Mouse (Mus musculus) embryonic facial prominence, embryonic 14.5 days (tissue): ENCODE results near the gene Asna1. TPM values are rescaled to one million over a fixed set of nuclear protein-coding genes. Genes with fewer than 3 reads are reported as not detected.

Experiments used
- ATAC-seq: fragments of 200-750 bp; cut with Nextera tagmentation; 2 replicates; pipeline ENCODE4 v1.8.0; 2017; ENCODE audit warnings: low read depth, moderate number of reproducible peaks, moderate TSS enrichment
- DNase-seq: peaks from one replicate; pipeline ENCODE4 v3.0.0-alpha.2; 2015; ENCODE audit warnings: low spot score
- H3K27ac ChIP-seq: fragments of 300-500 bp; sonication (generic); replicated peaks from 2 replicates; pipeline ENCODE4 v1.5.1; 2014; ENCODE audit warnings: low read depth, mild to moderate bottlenecking, low read length, moderate library complexity
- H3K27me3 ChIP-seq: fragments of 300-500 bp; sonication (generic); replicated peaks from 2 replicates; pipeline ENCODE4 v1.6.1; 2014; ENCODE audit warnings: low read length; ENCODE audit not compliant: control insufficient read depth, insufficient read depth
- H3K36me3 ChIP-seq: fragments of 300-500 bp; sonication (generic); 2 replicates; pipeline ENCODE4 v1.6.1; 2014; ENCODE audit warnings: low read length, mixed read lengths; ENCODE audit not compliant: control insufficient read depth, insufficient read depth
- H3K4me1 ChIP-seq: fragments of 300-500 bp; sonication (generic); 2 replicates; pipeline ENCODE4 v1.6.1; 2014; ENCODE audit warnings: antibody characterized with exemption, low read length; ENCODE audit not compliant: control insufficient read depth, insufficient read depth
- H3K4me2 ChIP-seq: fragments of 300-500 bp; sonication (generic); 2 replicates; pipeline ENCODE4 v1.6.1; 2014; ENCODE audit warnings: low read depth, mild to moderate bottlenecking, low read length, moderate library complexity, mixed read lengths
- H3K4me3 ChIP-seq: fragments of 300-500 bp; sonication (generic); 2 replicates; pipeline ENCODE4 v1.5.1; 2014; ENCODE audit warnings: low read depth, mild to moderate bottlenecking, low read length
- H3K9ac ChIP-seq: fragments of 300-500 bp; sonication (generic); 2 replicates; pipeline ENCODE4 v1.6.1; 2014; ENCODE audit warnings: low read depth, mild to moderate bottlenecking, low read length, moderate library complexity, mixed read lengths
- H3K9me3 ChIP-seq: fragments of 300-500 bp; sonication (generic); 2 replicates; pipeline ENCODE4 v1.6.1; 2016; ENCODE audit warnings: low read length; ENCODE audit not compliant: control insufficient read depth
- WGBS: fragments of 180-500 bp; shearing (Covaris S2); extraction: QIAGEN DNeasy Blood & Tissue Kit; methylation state at CpG from one replicate; pipeline ENCODE4 v1.1.7; 2014; 5-methylcytosine and 5-hydroxymethylcytosine counted together
- polyA plus RNA-seq: library from polyadenylated mRNA; unstranded; fragments of >200 nt; fragmentation: Nextera tagmentation; extraction: Ambion mirVana; gene quantifications from 2 replicates; pipeline ENCODE4 v1.2.1, GENCODE M21; 2014

Gene Asna1
- polyA plus RNA-seq, 1 experiment from 2014 or later = 97.3 TPM

DNA sequence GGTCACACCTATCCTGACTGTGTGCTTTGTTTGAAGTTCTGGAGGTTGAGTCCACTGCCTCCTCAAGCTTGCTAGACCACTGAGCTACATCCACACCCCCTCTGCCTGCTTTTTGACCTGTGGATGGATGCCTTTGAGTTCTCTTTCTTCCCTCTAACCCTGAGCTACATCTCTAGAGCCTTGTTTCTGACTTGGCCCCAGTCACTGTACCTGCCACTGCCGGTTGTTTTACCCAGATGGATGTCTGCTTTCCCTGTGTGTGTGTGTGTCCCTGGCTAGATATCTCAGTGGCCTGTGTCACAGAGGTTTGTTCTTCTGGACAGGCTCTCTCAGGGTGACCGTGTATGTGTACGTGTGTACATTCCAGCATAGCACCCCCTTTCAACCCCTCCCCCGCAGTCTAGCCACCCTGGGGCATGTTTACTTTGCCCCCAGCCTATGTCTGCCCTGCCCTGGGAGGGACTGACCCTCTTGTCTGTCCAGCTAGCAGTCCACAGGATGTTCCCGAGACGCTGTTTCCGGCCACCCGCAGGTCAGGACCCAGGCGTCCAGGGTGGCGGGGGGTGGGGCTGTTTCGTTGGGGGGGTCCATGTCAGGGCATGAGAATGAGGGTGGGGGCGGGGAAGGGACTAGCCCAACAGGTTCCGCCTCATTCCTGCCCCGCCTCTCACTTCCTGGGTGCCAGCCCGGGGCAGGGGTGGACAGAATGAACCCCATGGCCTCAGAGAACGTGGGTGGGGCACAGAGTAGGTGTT lies 40.6 kb downstream of the Asna1 start:
- H3K9ac ChIP-seq = peak overlapping the region; percentile 45; the same call in 1 of the 2 replicates

DNA sequence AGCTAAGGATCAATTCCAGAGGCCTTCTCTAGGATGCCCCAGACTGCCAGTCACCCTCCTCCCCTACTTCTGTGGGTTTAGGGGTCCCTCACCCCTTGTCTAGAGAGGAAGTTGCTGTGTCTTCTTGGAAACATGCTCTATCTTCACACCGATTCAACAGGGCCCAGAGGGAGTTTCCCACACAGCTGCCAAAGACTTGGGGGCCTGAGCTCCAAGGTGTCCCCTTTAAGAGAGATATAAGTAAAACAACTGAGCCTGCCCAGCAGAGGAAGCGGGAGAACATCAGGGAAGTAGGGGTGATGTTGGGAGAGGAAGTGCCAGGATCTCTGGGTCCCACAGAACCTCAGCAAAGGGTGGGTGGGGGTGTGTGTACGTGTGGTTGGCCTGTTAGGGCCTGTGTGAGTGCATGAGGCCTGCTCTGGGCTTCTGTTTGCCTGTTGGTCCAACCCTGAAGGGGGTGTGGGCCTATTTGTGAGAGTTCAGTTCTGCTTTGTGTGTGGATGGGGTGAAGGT lies 42.5 kb downstream of the Asna1 start:
- H3K27ac ChIP-seq = peak overlapping the region; percentile 58

More for the DNA sequence above, 40.6 kb downstream of the Asna1 start:
- ATAC-seq = no peak
- Histone ChIP-seq H3K4me1 (peaks cover 37% of the 10 kb centered on the region), H3K4me2 (peak overlapping the region; percentile 98), H3K4me3 (peak overlapping the region; percentile 55; the same call in 1 of the 2 replicates), H3K36me3 (no peaks in the 10 kb centered on the region), H3K27me3 (no peaks in the 10 kb centered on the region; the same call in 1 of the 2 replicates), H3K27ac (peak overlapping the region; percentile 69), H3K9me3 (no peaks in the 10 kb centered on the region)
- WGBS = 5% methylated on average over 15 of the region's 16 CpGs
- DNase-seq = no peak

DNA sequence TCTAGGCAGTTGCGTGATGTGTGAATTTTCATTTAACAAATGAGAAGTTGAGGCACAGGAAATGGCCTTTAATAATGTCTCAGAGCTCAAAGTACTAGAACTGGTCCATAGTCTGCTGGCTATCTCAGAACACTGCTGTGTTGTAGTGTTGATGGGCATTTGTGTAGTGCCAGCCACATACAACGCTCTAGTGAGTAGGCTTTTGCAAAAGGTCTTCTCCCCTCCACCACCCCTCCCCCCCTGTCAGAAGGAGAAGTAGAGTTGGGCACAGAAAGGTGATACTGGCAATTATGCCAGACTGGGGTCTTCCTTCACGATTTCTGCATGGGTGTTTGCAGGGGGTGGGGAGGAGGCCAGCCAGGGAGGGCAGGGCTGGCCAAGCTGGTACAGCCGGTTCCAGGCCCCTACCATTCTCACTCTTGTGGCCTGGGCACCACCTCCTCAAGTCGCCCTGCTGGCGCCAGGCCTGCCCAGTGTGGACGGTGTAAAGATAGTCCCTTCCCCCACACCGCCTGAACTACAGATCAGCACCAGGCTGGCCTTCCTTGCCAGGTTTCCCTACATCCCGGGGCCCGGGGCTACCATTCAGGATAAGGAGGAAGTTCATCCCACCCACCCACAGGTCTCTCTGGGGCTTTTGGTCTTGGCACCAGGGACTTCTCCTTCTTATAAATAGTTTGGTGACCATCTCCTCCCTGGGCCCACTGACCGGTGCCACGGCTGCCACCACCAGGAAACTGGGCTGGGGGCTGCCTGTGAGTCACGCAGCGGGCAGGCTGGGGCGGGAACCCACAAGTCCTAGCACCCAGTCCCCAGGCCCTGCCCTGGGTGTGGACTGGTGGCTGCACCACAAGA lies 43.2 kb downstream of the Asna1 start:
- Histone ChIP-seq H3K27me3 (peaks cover 15% of the 10 kb centered on the region), H3K4me1 (peaks cover 47% of the 10 kb centered on the region), H3K4me3 (no peak overlapping the region), H3K9ac (0 out of 2 replicates have a peak overlapping the region, but pooled peaks have one; percentile 5), H3K9me3 (no peaks in the 10 kb centered on the region), H3K36me3 (no peaks in the 10 kb centered on the region), H3K4me2 (no peak overlapping the region; the same call in 1 of the 2 replicates), H3K27ac (peak overlapping the region; percentile 61)
- ATAC-seq (peak; percentile 24; the same call in 1 of the 2 replicates), DNase-seq (no peak)
- WGBS = 66% methylated on average over 15 of the region's 15 CpGs

More for the DNA sequence above, 42.5 kb downstream of the Asna1 start:
- H3K4me3 ChIP-seq = no peak overlapping the region
- no peak overlapping the region for H3K4me2 ChIP-seq
- peaks cover 43% of the 10 kb centered on the region for H3K4me1 ChIP-seq
- no peaks in the 10 kb centered on the region for H3K36me3 ChIP-seq
- peaks cover 9% of the 10 kb centered on the region for H3K27me3 ChIP-seq
- 52% methylated on average over 3 of the region's 3 CpGs for WGBS
- DNase-seq (no peak), ATAC-seq (no peak)
- 0 out of 2 replicates have a peak overlapping the region, but pooled peaks have one; percentile 5 for H3K9ac ChIP-seq
- H3K9me3 ChIP-seq = no peaks in the 10 kb centered on the region

DNA sequence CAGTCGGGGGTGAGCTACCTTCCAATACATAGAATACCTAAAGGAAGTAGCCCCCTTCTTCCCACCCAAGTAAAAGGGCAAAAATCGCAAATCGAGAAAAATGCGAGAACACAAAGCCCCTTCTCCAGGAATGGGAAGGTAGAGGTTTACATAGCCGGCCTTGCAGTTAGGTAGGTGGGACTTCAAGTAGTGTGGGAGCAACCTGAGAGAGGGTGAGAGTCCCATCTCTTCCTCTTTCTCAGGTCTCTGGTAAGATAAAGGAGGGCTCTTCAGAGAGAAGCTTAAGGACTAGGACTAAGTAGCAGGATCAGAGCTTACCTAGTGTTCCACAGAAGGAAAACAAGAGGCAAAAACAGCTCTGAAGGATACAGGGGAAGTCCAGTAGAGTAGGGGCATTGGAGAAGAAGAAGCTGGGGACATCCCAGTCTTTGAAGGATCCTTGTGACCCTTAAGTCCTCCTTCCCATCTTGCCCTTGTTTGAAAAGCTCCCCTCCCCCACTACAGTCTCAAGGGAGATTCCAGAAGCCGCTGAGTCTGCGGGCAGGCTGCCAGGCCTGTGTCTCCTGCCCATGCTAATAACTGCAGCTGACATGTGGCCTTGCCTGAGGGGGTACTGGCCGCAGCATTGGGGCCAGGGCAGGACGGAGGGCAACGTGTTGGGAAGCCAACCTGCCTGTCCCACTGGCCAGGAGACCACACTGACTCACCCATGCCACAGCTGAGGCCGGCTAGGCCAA lies 44.3 kb downstream of the Asna1 start:
- peak overlapping the region; percentile 34 for H3K4me3 ChIP-seq
- WGBS = 28% methylated on average over 11 of the region's 11 CpGs
- H3K9me3 ChIP-seq = no peaks in the 10 kb centered on the region
- DNase-seq (peak; percentile 78), ATAC-seq (no peak)
- peak overlapping the region; percentile 61 for H3K27ac ChIP-seq
- no peaks in the 10 kb centered on the region for H3K36me3 ChIP-seq
- peaks cover 16% of the 10 kb centered on the region for H3K27me3 ChIP-seq
- H3K4me1 ChIP-seq = peaks cover 54% of the 10 kb centered on the region
- H3K4me2 ChIP-seq = peak overlapping the region; percentile 97
- no peak overlapping the region for H3K9ac ChIP-seq

DNA sequence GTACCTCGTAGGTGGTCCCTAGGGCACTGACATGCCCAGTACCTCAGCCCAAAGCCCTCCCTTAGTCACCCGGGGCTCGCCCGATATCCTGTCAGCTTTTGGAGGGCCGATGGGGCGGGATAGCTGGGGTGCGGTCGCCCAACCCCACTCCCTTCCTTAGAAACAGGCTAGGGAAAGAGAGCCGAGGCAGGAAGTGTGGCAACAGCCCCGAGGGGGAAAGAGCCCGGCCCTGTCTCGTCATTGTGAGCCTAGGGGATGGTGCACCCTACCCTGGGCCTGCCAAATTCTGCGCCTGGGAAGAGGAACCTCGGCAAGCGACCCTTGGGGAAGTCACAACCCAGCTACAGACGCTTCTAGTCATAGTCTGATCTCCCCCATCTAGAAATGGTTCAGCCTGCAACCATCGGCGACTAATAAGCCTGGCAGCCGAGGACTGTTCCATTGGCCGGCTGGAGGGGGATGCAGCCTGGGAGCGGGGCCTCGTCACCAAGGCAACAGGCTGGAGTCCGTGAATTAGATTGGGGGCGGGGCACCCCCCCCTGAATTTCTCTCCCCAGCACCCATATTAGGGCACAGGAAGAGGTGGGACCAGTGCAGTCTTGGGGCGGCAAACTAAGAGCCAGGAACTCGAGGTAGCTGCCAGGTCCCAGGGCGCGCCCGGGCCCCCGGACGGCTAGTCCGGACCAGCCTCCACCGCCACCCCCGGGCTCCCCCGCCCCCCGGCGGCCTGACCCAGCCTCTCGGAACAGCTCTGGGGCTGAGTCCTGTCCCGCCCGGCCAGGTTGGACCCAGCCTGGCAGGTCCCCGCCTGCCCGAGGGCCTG lies 45.3 kb downstream of the Asna1 start:
- peak; percentile 39 for ATAC-seq
- peaks cover 45% of the 10 kb centered on the region for H3K4me1 ChIP-seq
- WGBS = 2% methylated on average over 25 of the region's 42 CpGs

DNA sequence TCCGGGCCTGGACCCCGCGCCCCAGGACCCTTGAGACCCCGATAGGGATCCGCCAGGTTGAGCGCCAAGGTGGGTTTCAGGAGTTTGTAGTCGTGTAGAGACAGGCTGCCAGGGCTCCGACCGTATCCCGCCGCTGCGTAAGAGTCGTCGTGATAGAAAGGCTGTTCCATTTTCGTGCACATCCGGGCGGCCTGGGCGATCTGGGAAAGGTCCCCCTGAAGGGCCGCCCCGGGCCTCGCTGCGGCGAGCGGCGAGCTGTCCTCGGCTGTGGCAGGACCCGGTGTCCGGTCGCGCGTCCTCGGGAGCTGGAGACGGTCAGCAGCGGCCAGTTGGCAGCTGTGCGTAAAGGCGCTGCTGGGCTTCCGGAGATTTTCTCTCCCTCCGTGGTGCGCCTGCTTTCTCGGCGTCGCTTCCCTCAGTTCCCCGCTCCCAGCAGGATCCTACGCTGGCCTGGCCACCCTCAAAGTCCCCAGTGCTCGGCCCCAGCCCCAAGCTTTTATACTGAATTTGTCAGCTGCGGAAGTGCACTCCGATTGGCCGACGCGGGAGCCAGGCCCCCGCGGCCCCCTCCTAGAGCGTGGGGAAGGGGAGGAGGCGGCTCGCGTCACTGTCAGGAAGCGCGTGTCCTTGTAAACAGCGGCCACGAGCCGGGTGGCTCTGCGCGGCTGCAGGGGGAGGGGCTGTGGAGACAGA lies 46.7 kb downstream of the Asna1 start, which contains the start of gene Junb:
Gene Junb, minus strand, starts transcription at position 471 of the 693 bp plus-strand sequence.
- H3K27ac ChIP-seq = peak within 1 kb of the TSS; percentile 82
- DNase-seq (peak; percentile 96), ATAC-seq (peak; percentile 38)
- peak within 1 kb of the TSS; percentile 75 for H3K9ac ChIP-seq
- peaks cover 16% of the 10 kb centered on the region for H3K27me3 ChIP-seq
- no peaks in the 10 kb centered on the region for H3K9me3 ChIP-seq
- H3K4me1 ChIP-seq = peaks cover 41% of the 10 kb centered on the region
- under 1% methylated on average over 36 of the region's 63 CpGs for WGBS
- H3K36me3 ChIP-seq = peaks cover 18% of the 10 kb centered on the region
- H3K4me2 ChIP-seq = peak within 1 kb of the TSS; percentile 97
- H3K4me3 ChIP-seq = peak within 1 kb of the TSS; percentile 62

More for the DNA sequence above, 45.3 kb downstream of the Asna1 start:
- H3K36me3 ChIP-seq = peaks cover 5% of the 10 kb centered on the region; the same call in 1 of the 2 replicates
- no peaks in the 10 kb centered on the region for H3K9me3 ChIP-seq
- H3K9ac ChIP-seq = peak overlapping the region; percentile 53
- H3K4me3 ChIP-seq = peak overlapping the region; percentile 34
- H3K27me3 ChIP-seq = peaks cover 16% of the 10 kb centered on the region
- peak overlapping the region; percentile 61 for H3K27ac ChIP-seq
- DNase-seq = peak; percentile 94
- peak overlapping the region; percentile 97 for H3K4me2 ChIP-seq
